Mouse (Mus musculus): Measurements from ENCODE around the gene Map4k1.
A peak's percentile ranks its signal among the peaks of the same experiment; 100 is the strongest.

The Map4k1 gene

GRCm38 (mm10) chr7:29026195-29026594, 44.3 kb downstream of the Map4k1 start:
- no peak for DNase-seq (ENCODE audit: extremely low spot score, low spot score)

- no peak for DNase-seq (ENCODE audit: extremely low spot score, low spot score)
These were observed 45.0 kb downstream of the Map4k1 start for GRCm38 (mm10) chr7:29026811-29027210.

DNA sequence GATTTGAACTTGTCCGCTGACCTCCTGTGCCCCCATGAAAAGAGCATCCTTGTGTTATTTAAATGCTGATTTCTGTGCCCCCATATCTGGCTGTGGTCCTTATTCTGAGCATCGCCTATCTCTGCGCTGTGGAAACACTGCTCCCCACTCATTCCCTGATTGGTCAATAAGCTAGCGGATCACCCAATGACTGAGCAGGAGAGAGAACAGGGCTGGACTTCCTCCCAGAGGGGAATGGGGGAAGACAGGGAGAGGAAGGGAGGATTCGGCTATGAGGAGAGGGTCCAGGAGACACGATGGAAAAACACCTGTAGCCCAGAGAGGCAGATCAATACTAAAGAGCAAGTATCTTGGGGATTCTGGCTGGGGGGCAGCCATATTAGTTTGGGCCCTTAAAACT, 46.9 kb downstream of the Map4k1 start:
- no peak for DNase-seq (ENCODE audit: extremely low spot score, low spot score)

GRCm38 (mm10) chr7:29029690-29030656, 48.1 kb downstream of the Map4k1 start:
- no peak for DNase-seq (ENCODE audit: extremely low spot score, low spot score)

DNA sequence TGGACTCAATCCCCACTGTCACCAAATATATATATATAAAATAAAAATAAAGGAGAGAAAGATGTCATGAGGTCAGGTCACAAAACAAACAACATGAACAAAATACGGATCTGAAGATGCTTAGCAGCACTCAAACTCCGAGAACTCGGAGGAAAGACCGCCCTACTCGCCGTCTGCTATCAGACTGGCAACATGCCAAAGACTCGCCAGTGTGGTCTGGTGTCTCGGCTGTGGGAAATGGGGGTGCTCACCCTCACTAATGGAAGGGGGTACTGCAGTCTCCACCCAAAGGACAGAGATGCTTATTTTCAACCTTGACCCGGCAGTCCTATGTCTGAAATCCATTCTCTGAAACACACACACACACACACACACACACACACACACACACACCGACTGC, 49.8 kb downstream of the Map4k1 start:
- DNase-seq (ENCODE audit: extremely low spot score, low spot score) = no peak

GRCm38 (mm10) chr7:29032685-29033084, 50.8 kb downstream of the Map4k1 start:
- DNase-seq (ENCODE audit: extremely low spot score, low spot score) = no peak

- no peak for DNase-seq (ENCODE audit: extremely low spot score, low spot score)
These were observed 55.4 kb downstream of the Map4k1 start for GRCm38 (mm10) chr7:29037261-29037660.

- DNase-seq (ENCODE audit: extremely low spot score, low spot score) = peak; percentile 96
These were observed 57.7 kb downstream of the Map4k1 start for GRCm38 (mm10) chr7:29039604-29039984.

GRCm38 (mm10) chr7:29039985-29040661, 58.3 kb downstream of the Map4k1 start:
- DNase-seq (ENCODE audit: extremely low spot score, low spot score) = peak; percentile 72

- DNase-seq (ENCODE audit: extremely low spot score, low spot score) = no peak
These were observed 59.3 kb downstream of the Map4k1 start for GRCm38 (mm10) chr7:29041194-29041593.

DNA sequence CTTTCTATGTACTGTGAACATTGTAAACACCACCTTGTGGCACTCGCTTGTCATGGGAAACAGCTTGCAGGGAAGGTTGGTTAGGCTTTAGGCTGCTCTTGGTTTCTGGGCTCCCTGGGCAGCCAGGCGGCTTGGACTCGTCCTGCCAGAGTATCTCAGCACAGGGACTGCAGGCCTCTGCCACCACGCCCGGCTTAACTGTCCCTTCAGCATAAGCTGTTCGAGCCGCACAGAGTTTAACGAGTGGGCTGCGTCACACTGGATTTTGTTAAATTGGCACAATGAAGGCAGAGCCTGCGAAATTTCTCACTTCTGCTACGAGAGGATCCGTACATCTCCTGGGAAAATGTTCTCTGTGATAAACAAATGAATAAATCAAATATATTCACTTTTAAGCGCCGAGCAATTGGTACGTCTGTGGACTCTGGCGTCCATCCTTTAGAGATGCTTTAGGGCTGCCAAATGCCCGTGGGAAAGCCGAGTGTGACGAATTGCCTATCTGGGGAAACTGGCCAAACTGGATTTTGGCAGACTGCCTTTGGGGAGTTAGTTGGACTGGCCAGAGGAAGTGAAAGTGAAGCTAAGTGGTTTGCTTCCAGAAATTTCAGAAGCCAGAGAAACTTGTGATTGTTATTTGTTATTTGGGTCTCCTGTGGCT, 61.3 kb downstream of the Map4k1 start:
- DNase-seq (ENCODE audit: extremely low spot score, low spot score) = no peak

DNA sequence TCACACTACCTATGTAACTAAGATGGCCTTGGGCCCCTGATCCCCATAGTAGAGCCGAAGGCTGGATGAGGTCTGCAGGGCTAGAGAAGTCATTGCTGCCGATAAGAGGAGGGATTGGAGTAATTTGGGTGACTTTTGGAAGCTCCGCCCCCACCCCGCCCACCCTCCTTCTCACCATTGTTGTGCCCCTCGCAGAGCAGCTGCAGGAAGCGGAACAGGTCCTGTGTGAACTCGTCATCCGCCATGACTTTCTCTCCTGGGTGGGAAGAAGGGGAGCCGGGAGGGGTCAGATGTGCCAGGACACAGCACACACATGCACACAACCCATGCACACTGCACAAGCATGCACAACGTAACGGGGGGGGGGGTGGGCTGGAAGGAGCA, 61.8 kb downstream of the Map4k1 start:
- no peak for DNase-seq (ENCODE audit: extremely low spot score, low spot score)

DNA sequence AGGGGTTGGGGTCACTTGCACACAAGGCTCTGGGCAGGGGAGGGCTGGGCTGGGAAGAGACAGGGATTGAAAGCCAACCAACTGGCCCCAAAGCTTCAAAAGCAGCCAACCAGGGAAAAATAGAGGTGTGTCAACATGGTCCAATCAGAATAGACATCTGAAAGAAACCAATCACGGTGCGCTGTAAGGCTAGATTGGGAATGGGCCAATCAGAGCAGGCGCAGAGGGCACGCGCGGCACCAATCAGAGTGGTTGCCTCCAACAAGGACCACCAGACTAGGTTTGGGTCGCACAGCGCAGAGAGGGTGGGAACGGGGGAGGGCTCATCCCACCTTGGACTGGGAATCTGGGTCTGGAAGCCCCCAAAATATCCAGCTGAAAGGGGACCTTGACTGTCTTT, 62.5 kb downstream of the Map4k1 start:
- DNase-seq (ENCODE audit: extremely low spot score, low spot score) = no peak

DNA sequence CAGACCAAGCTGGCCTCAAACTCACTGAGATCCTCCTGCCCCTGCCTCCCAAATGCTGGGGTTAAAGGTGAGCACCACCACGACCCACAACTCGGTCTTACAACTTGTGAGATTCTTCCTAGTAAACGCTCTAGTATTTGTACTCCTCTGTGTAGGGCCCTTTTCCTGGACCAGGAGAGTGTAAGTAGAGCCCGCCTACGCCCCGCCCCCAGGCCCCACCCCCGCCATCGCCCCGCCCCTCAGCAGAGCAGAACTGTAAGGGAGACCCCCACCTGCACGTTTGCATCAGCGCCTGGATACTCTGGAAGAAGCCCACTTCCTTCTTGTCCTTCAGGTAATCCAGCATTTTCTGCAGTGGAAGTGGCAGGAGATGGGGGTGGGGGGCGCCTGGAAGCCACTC, 64.7 kb downstream of the Map4k1 start:
- DNase-seq (ENCODE audit: extremely low spot score, low spot score) = no peak

GRCm38 (mm10) chr7:29048070-29048469, 66.2 kb downstream of the Map4k1 start:
- no peak for DNase-seq (ENCODE audit: extremely low spot score, low spot score)

DNA sequence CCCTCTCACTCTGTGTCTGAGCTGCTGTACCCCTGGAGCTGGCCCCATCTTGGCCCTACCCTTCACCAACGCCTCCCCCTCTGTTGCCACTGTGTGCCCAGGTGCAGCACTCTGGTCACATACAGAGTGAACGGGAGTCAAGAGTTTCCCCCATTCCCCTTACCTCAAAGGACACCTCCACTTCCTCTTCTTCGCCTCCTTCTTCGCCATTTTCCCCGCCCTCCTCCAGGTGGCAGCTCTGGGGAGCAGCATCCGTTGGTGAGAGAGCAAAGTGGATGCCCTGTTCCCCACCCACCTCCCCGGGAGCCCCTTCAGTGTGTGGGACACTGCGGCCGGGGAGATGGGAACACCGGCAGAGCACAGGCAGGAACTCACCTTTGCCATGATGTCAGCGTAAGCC, 66.8 kb downstream of the Map4k1 start:
- no peak for DNase-seq (ENCODE audit: extremely low spot score, low spot score)

- DNase-seq (ENCODE audit: extremely low spot score, low spot score) = no peak
These were observed 68.9 kb downstream of the Map4k1 start for GRCm38 (mm10) chr7:29050797-29051196.

- no peak for DNase-seq (ENCODE audit: extremely low spot score, low spot score)
These were observed 71.0 kb downstream of the Map4k1 start for GRCm38 (mm10) chr7:29052821-29053220.

All from neural tube, embryonic 10.5 days (tissue).